ENCODE assay signal across 8 mouse cellular contexts in the genomic region with DNA sequence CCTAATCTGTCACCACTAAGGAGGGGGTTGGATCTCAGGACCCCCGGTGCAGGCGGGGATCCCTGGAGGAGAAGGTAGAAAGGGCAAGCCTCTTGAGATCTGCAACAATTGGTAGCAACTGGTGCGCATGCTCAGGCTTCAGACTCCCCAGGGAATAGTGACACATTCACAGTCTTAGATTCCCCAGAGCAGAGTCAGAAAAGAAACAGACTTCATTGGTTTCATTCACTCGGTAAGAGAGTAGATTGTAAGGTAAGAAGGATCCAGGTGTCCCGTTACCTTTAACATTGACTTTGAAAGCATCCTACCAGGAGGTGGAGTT. TPM values are rescaled to one million over a fixed set of nuclear protein-coding genes. Genes with fewer than 3 reads are reported as not detected.
A peak's percentile ranks its signal among the peaks of the same experiment; 100 is the strongest.
DNase-seq lines count a peak whose midpoint lies in the region; ATAC-seq lines count a peak whose summit lies in the region.

No protein-coding gene starts in this region.

- H3K27ac ChIP-seq in lung, embryonic 16.5 days (ENCODE audit: low read length), result no peak overlapping the region
- no peak overlapping the region for H3K27ac ChIP-seq in brown adipose tissue, adult 24 weeks (replicated peaks; ENCODE audit: low read depth, low read length)

- no peak for DNase-seq in lung, adult 18-20 months
- DNase-seq in heart, postnatal 10 days, result peak; percentile 16 to 38
- DNase-seq in left cerebral cortex, adult 8-10 months (ENCODE audit: low spot score in 2 of 2), result peak; percentile 14 to 44
- DNase-seq in neural tube, embryonic 10.5 days (ENCODE audit: extremely low spot score, low spot score), result peak; percentile 63
- no peak for DNase-seq in urinary bladder, postnatal 36 days (ENCODE audit: low spot score in 2 of 2)
- DNase-seq in spleen, postnatal 10 days (ENCODE audit: low spot score in 2 of 2), result no peak

- intact Hi-C loops in heart, postnatal 10 days (cut with DNase I), result no loop called here

- no peaks in the 10 kb centered on the region for H3K9me3 ChIP-seq in lung, embryonic 16.5 days (ENCODE audit: control insufficient read depth, low read length)

- 2% methylated on average over 5 of the region's 5 CpGs for WGBS in lung, embryonic 16.5 days

- H3K4me1 ChIP-seq in lung, embryonic 16.5 days (replicated peaks; ENCODE audit: control insufficient read depth, insufficient read depth, low read length), result peaks cover 6% of the 10 kb centered on the region
- peaks cover 5% of the 10 kb centered on the region; the same call in 1 of the 2 replicates for H3K4me1 ChIP-seq in brown adipose tissue, adult 24 weeks (ENCODE audit: control insufficient read depth, insufficient read depth, insufficient read length, low read length)

- peak overlapping the region; percentile 58 for H3K4me3 ChIP-seq in lung, embryonic 16.5 days (ENCODE audit: low read length)
- peak overlapping the region; percentile 56 for H3K4me3 ChIP-seq in brown adipose tissue, adult 24 weeks (ENCODE audit: insufficient read depth, low read depth, low read length)

- ATAC-seq in lung, embryonic 16.5 days (ENCODE audit: low read depth), result peak; percentile 37

- H3K27me3 ChIP-seq in lung, embryonic 16.5 days (ENCODE audit: control insufficient read depth, insufficient read depth, low read depth, low read length), result peaks cover 11% of the 10 kb centered on the region; the same call in 1 of the 2 replicates

- H3K9ac ChIP-seq in lung, embryonic 16.5 days (ENCODE audit: low read length), result peak overlapping the region; percentile 63

- no peaks in the 10 kb centered on the region for H3K36me3 ChIP-seq in lung, embryonic 16.5 days (ENCODE audit: control insufficient read depth, insufficient read depth, low read length)

- peak overlapping the region; percentile 92 for H3K4me2 ChIP-seq in lung, embryonic 16.5 days (ENCODE audit: low read depth, low read length)

RNA-seq across cellular contexts. Expression of a gene that starts 0.3 kb away (rescaled TPM):
- 0.55 and 0.57 TPM in 2 replicates for polyA plus RNA-seq in lung, embryonic 16.5 days (2015; fragmentation: Nextera tagmentation; extraction: Ambion mirVana)
- not detected in 2 replicates for polyA plus RNA-seq in brown adipose tissue, adult 24 weeks (2012; ENCODE audit: insufficient read depth, insufficient read length, missing spikeins)
- under 1 TPM; 0.07 to 0.17 TPM for total RNA-seq in heart, postnatal 10 days (2021)
- 10 to 100 TPM; 33.8 to 42.5 (median 39.4) TPM for total RNA-seq in left cerebral cortex, adult 8-10 months (2022)

Comparison
In these comparisons a context has a peak if more than half of its experiments do, and no peak if none do; other contexts are left out.
1. DNase-seq: peak in heart, postnatal 10 days (2 of 2), left cerebral cortex, adult 8-10 months (2 of 2) and neural tube, embryonic 10.5 days (single experiment); none in lung, adult 18-20 months (0 of 2), urinary bladder, postnatal 36 days (0 of 2) and spleen, postnatal 10 days (0 of 2).
2. RNA of a gene that starts 0.3 kb away (total RNA-seq): 33.8 to 42.5 TPM in left cerebral cortex, adult 8-10 months; 0.07 to 0.17 TPM in heart, postnatal 10 days; every median in the first group is over 10 times any median in the second.